In genomic region chr9:123928118-123928758, GRCm38 (mm10) we compare ENCODE assay signal across 8 mouse cellular contexts. TPM values are rescaled to one million over a fixed set of nuclear protein-coding genes. Genes with fewer than 3 reads are reported as not detected.
DNase-seq lines count a peak whose midpoint lies in the region; ATAC-seq and TF ChIP-seq lines count a peak whose summit lies in the region.

No protein-coding gene starts in this region.

- WGBS in heart, embryonic 13.5 days, result 66% methylated on average over 12 of the region's 12 CpGs
- 87% methylated on average over 12 of the region's 12 CpGs for WGBS in midbrain, embryonic 13.5 days

- peak overlapping the region; percentile 46; the same call in 1 of the 2 replicates for H3K27ac ChIP-seq in layer of hippocampus, adult 2 months
- H3K27ac ChIP-seq in heart, embryonic 13.5 days (replicated peaks), result peak overlapping the region; percentile 33; the same call in 1 of the 2 replicates
- H3K27ac ChIP-seq in midbrain, embryonic 13.5 days, result no peak overlapping the region

- H3K4me3 ChIP-seq in layer of hippocampus, adult 2 months, result no peak overlapping the region
- no peak overlapping the region for H3K4me3 ChIP-seq in heart, embryonic 13.5 days
- H3K4me3 ChIP-seq in midbrain, embryonic 13.5 days (replicated peaks), result no peak overlapping the region

- no peaks in the 10 kb centered on the region for H3K36me3 ChIP-seq in heart, embryonic 13.5 days
- no peaks in the 10 kb centered on the region for H3K36me3 ChIP-seq in midbrain, embryonic 13.5 days

- no peak overlapping the region for H3K9ac ChIP-seq in heart, embryonic 13.5 days
- H3K9ac ChIP-seq in midbrain, embryonic 13.5 days (replicated peaks), result no peak overlapping the region

- no peaks in the 10 kb centered on the region for H3K9me3 ChIP-seq in heart, embryonic 13.5 days
- H3K9me3 ChIP-seq in midbrain, embryonic 13.5 days, result no peaks in the 10 kb centered on the region

- DNase-seq in layer of hippocampus, adult 2 months (ENCODE audit: low spot score in 2 of 2), result no peak
- DNase-seq in layer of hippocampus, postnatal 10 days (ENCODE audit: low spot score in 2 of 2), result no peak
- peak; percentile 65 for DNase-seq in thymus, postnatal 25 days
- DNase-seq in left cerebral cortex, adult 9 months (ENCODE audit: low spot score in 2 of 2), result no peak
- no peak for DNase-seq in gastrocnemius, postnatal 36 days

- H3K27me3 ChIP-seq in heart, embryonic 13.5 days (replicated peaks), result peaks cover 7% of the 10 kb centered on the region
- no peaks in the 10 kb centered on the region for H3K27me3 ChIP-seq in midbrain, embryonic 13.5 days

- H3K4me2 ChIP-seq in heart, embryonic 13.5 days, result peak overlapping the region; percentile 46
- H3K4me2 ChIP-seq in midbrain, embryonic 13.5 days (replicated peaks), result no peak overlapping the region

- peaks cover 40% of the 10 kb centered on the region for H3K4me1 ChIP-seq in heart, embryonic 13.5 days
- peaks cover 12% of the 10 kb centered on the region for H3K4me1 ChIP-seq in midbrain, embryonic 13.5 days (replicated peaks)

- TF ChIP-seq CTCF in layer of hippocampus, adult 2 months (conservative IDR thresholded peaks at IDR 0.05), result no peak

- intact Hi-C loops in gastrocnemius, postnatal 36 days (cut with DNase I), result no loop called here

- no peak for ATAC-seq in heart, embryonic 13.5 days (ENCODE audit: extremely low read depth, insufficient number of reproducible peaks, low FRiP score, low TSS enrichment)
- peak; percentile 28 for ATAC-seq in megakaryocyte, adult 5-6 weeks (ENCODE audit: poor library complexity, severe bottlenecking)
- no peak for ATAC-seq in midbrain, embryonic 13.5 days

RNA-seq across cellular contexts. Expression of gene Ccr1, which starts 40.3 kb away (rescaled TPM):
- total RNA-seq in layer of hippocampus, adult 2 months (2021), result under 1 TPM in 1 of 2 experiments, not detected in 1; 0.46 TPM
- total RNA-seq in layer of hippocampus, postnatal 10 days (2021), result under 1 TPM; 0.65 to 0.85 TPM
- polyA plus RNA-seq in heart, embryonic 13.5 days (2015; fragmentation: Nextera tagmentation; extraction: Ambion mirVana), result 1.2 and 1.4 TPM in 2 replicates
- 119 and 127 TPM in 2 replicates for total RNA-seq in megakaryocyte, adult 5-6 weeks (2015)
- total RNA-seq in megakaryocyte, adult 5-6 weeks (2017), result 94.4 and 94.8 TPM in 2 replicates
- total RNA-seq in gastrocnemius, postnatal 36 days (2021), result under 1 TPM; 0.13 to 0.25 TPM
- 0.66 and 0.73 TPM in 2 replicates for polyA plus RNA-seq in midbrain, embryonic 13.5 days (2015; fragmentation: Nextera tagmentation; extraction: Ambion mirVana)

RNA-seq across cellular contexts. Expression of gene Ccr1l1, which starts 50.0 kb away (rescaled TPM):
- not detected for total RNA-seq in layer of hippocampus, adult 2 months (2021)
- total RNA-seq in layer of hippocampus, postnatal 10 days (2021), result not detected
- not detected in 2 replicates for polyA plus RNA-seq in heart, embryonic 13.5 days (2015; fragmentation: Nextera tagmentation; extraction: Ambion mirVana)
- total RNA-seq in megakaryocyte, adult 5-6 weeks (2015), result 0.23 and 1.0 TPM in 2 replicates
- 0.33 TPM in 1 of 2 replicates, not detected in the other for total RNA-seq in megakaryocyte, adult 5-6 weeks (2017)
- total RNA-seq in gastrocnemius, postnatal 36 days (2021), result not detected
- polyA plus RNA-seq in midbrain, embryonic 13.5 days (2015; fragmentation: Nextera tagmentation; extraction: Ambion mirVana), result not detected in 2 replicates

Comparison
In these comparisons a context has a peak if more than half of its experiments do, and no peak if none do; other contexts are left out.
1. RNA of gene Ccr1, which starts 40.3 kb away (total RNA-seq): 94.4 to 127 TPM in megakaryocyte, adult 5-6 weeks; 0.65 to 0.85 TPM in layer of hippocampus, postnatal 10 days, 0.46 TPM in layer of hippocampus, adult 2 months and 0.13 to 0.25 TPM in gastrocnemius, postnatal 36 days; every median in the first group is over 10 times any median in the second.